Mouse (Mus musculus) forebrain, embryonic 16.5 days (tissue): ENCODE measurements around the gene Tmc4. TPM values are rescaled to one million over a fixed set of nuclear protein-coding genes. Genes with fewer than 3 reads are reported as not detected.
"Not testable (repeated sequence)": the region's sequence is repeated elsewhere in the genome, so short reads cannot be mapped to it uniquely, and the experiment has no call there.

Experiments used
- ATAC-seq: fragments of 200-750 bp; cut with Nextera tagmentation; 2 replicates; pipeline ENCODE4 v1.8.0; 2017; ENCODE audit warnings: mild to moderate bottlenecking, moderate library complexity
- H3K27ac ChIP-seq: fragments of 300-500 bp; sonication (generic); 2 replicates; pipeline ENCODE4 v1.5.1; 2014; ENCODE audit warnings: low read length, control low read depth
- H3K27me3 ChIP-seq: fragments of 300-500 bp; sonication (generic); replicated peaks from 2 replicates; pipeline ENCODE4 v1.6.1; 2014; ENCODE audit warnings: low read length; ENCODE audit not compliant: control insufficient read depth, insufficient read depth
- H3K36me3 ChIP-seq: fragments of 300-500 bp; sonication (generic); 2 replicates; pipeline ENCODE4 v1.6.1; 2014; ENCODE audit not compliant: control insufficient read depth, insufficient read depth
- H3K4me1 ChIP-seq: fragments of 300-500 bp; sonication (generic); replicated peaks from 2 replicates; pipeline ENCODE4 v1.6.1; 2014; ENCODE audit warnings: low read length; ENCODE audit not compliant: control insufficient read depth, insufficient read depth
- H3K4me2 ChIP-seq: fragments of 300-500 bp; sonication (generic); 2 replicates; pipeline ENCODE4 v1.6.1; 2014; ENCODE audit warnings: mild to moderate bottlenecking, low read length, control low read depth
- H3K4me3 ChIP-seq: fragments of 300-500 bp; sonication (generic); replicated peaks from 2 replicates; pipeline ENCODE4 v1.5.1; 2014; ENCODE audit warnings: mild to moderate bottlenecking, low read length, control low read depth
- H3K9ac ChIP-seq: fragments of 300-500 bp; sonication (generic); replicated peaks from 2 replicates; pipeline ENCODE4 v1.6.1; 2014; ENCODE audit warnings: low read depth, low read length, control low read depth
- H3K9me3 ChIP-seq: fragments of 300-500 bp; sonication (generic); 2 replicates; pipeline ENCODE4 v1.6.1; 2016; ENCODE audit warnings: low read length; ENCODE audit not compliant: control insufficient read depth
- WGBS: fragments of 180-500 bp; shearing (Covaris S2); extraction: QIAGEN DNeasy Blood & Tissue Kit; methylation state at CpG from one replicate; pipeline ENCODE4 v1.1.7; 2014; 5-methylcytosine and 5-hydroxymethylcytosine counted together
- polyA plus RNA-seq: library from polyadenylated mRNA; unstranded; fragments of >200 nt; fragmentation: Nextera tagmentation; extraction: Ambion mirVana; gene quantifications from 2 replicates; pipeline ENCODE4 v1.2.1, GENCODE M21; 2015

Tmc4 gene
- polyA plus RNA-seq: 2.5 and 3.3 TPM in 2 replicates

DNA sequence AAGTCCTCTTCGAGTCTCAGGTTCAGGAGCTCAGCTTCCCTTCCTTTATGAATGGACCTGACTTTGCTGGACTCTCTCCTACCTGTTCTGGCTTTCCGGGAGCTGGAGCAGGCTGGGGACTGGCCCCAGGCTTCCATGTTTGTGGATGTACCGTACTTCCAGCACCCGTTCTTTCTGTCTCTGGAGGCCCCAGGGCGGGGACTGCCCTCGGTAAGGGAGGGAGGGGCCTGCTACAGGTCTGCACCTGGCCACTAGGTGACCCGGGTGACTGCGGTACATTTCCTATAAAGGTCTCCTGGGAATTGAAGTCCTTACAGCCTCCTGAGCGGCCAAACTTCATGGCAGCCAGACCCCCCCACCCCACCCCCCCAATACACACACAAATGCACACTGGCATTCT lies at the start of gene Tmc4:
TSS of gene Tmc4 (minus strand) at position 212 of the 400 bp plus-strand sequence.
- Histone ChIP-seq H3K4me2 (no peak within 1 kb of the TSS), H3K27me3 (no peaks in the 10 kb centered on the region), H3K9ac (no peak within 1 kb of the TSS), H3K4me1 (no peaks in the 10 kb centered on the region), H3K4me3 (no peak within 1 kb of the TSS), H3K9me3 (no peaks in the 10 kb centered on the region), H3K27ac (no peak within 1 kb of the TSS), H3K36me3 (no peaks in the 10 kb centered on the region; the same call in 1 of the 2 replicates)
- WGBS: 54% methylated on average over 9 of the region's 9 CpGs
- no peak for ATAC-seq

GRCm38 (mm10) chr7:3725459-3725858 lies 48.1 kb upstream of the Tmc4 start:
- H3K9me3 ChIP-seq, H3K4me2 ChIP-seq, H3K4me3 ChIP-seq, ATAC-seq, H3K27me3 ChIP-seq, H3K27ac ChIP-seq, H3K4me1 ChIP-seq, H3K9ac ChIP-seq, H3K36me3 ChIP-seq: not testable (repeated sequence)

- not testable (repeated sequence) for H3K4me3 ChIP-seq, H3K9ac ChIP-seq, H3K36me3 ChIP-seq, H3K27ac ChIP-seq, H3K4me2 ChIP-seq, H3K27me3 ChIP-seq, H3K4me1 ChIP-seq, ATAC-seq, H3K9me3 ChIP-seq
- WGBS: no CpG with 5 or more reads among the region's 3 CpGs
These were observed 42.9 kb upstream of the Tmc4 start, which contains the start of gene Pirb for GRCm38 (mm10) chr7:3720268-3720667. TSS of gene Pirb (minus strand) at chr7:3720391.

GRCm38 (mm10) chr7:3715249-3715648 lies 37.9 kb upstream of the Tmc4 start:
- H3K27me3 ChIP-seq: no peaks in the 10 kb centered on the region
- 67% methylated on average over 1 of the region's 1 CpGs for WGBS
- no peaks in the 10 kb centered on the region for H3K9me3 ChIP-seq
- no peak overlapping the region for H3K27ac ChIP-seq
- no peak overlapping the region for H3K4me3 ChIP-seq
- ATAC-seq: no peak
- no peaks in the 10 kb centered on the region for H3K36me3 ChIP-seq
- no peaks in the 10 kb centered on the region for H3K4me1 ChIP-seq
- H3K4me2 ChIP-seq: no peak overlapping the region
- H3K9ac ChIP-seq: no peak overlapping the region

- Histone ChIP-seq H3K27ac (no peak overlapping the region), H3K27me3 (no peaks in the 10 kb centered on the region), H3K9me3 (no peaks in the 10 kb centered on the region), H3K4me3 (no peak overlapping the region), H3K9ac (no peak overlapping the region), H3K36me3 (peaks cover 2% of the 10 kb centered on the region; the same call in 1 of the 2 replicates), H3K4me2 (no peak overlapping the region), H3K4me1 (no peaks in the 10 kb centered on the region)
- 37% methylated on average over 5 of the region's 5 CpGs for WGBS
- no peak for ATAC-seq
These were observed 35.0 kb upstream of the Tmc4 start for GRCm38 (mm10) chr7:3712264-3712942.

GRCm38 (mm10) chr7:3709000-3709399 lies 31.6 kb upstream of the Tmc4 start:
- no peak overlapping the region for H3K4me3 ChIP-seq

GRCm38 (mm10) chr7:3708447-3708980 lies 31.2 kb upstream of the Tmc4 start:
- not testable (repeated sequence) for H3K27ac ChIP-seq, H3K9ac ChIP-seq, ATAC-seq, H3K4me2 ChIP-seq, H3K36me3 ChIP-seq, H3K27me3 ChIP-seq, H3K4me3 ChIP-seq, H3K9me3 ChIP-seq
- peaks cover 19% of the 10 kb centered on the region for H3K4me1 ChIP-seq
- WGBS: 46% methylated on average over 5 of the region's 5 CpGs

More at GRCm38 (mm10) chr7:3709000-3709399, 31.6 kb upstream of the Tmc4 start:
- no peak for ATAC-seq
- H3K9ac ChIP-seq: no peak overlapping the region
- no peaks in the 10 kb centered on the region for H3K27me3 ChIP-seq
- H3K36me3 ChIP-seq: peaks cover 6% of the 10 kb centered on the region; the same call in 1 of the 2 replicates
- H3K9me3 ChIP-seq: no peaks in the 10 kb centered on the region
- no peak overlapping the region for H3K4me2 ChIP-seq
- no peak overlapping the region for H3K27ac ChIP-seq
- peaks cover 19% of the 10 kb centered on the region for H3K4me1 ChIP-seq
- WGBS: 75% methylated on average over 1 of the region's 1 CpGs

GRCm38 (mm10) chr7:3707568-3708413 lies 30.4 kb upstream of the Tmc4 start:
- Histone ChIP-seq H3K4me3 (no peak overlapping the region), H3K27ac (no peak overlapping the region), H3K9me3 (no peaks in the 10 kb centered on the region), H3K4me2 (no peak overlapping the region), H3K9ac (no peak overlapping the region), H3K27me3 (no peaks in the 10 kb centered on the region), H3K4me1 (peaks cover 19% of the 10 kb centered on the region), H3K36me3 (peaks cover 6% of the 10 kb centered on the region; the same call in 1 of the 2 replicates)
- 28% methylated on average over 7 of the region's 7 CpGs for WGBS
- no peak for ATAC-seq

GRCm38 (mm10) chr7:3707027-3707426 lies 29.7 kb upstream of the Tmc4 start:
- WGBS: 61% methylated on average over 4 of the region's 4 CpGs
- H3K36me3 ChIP-seq: peaks cover 6% of the 10 kb centered on the region; the same call in 1 of the 2 replicates
- H3K9ac ChIP-seq: no peak overlapping the region
- H3K27ac ChIP-seq: no peak overlapping the region
- no peak overlapping the region; the same call in 1 of the 2 replicates for H3K4me2 ChIP-seq
- no peaks in the 10 kb centered on the region for H3K27me3 ChIP-seq
- no peaks in the 10 kb centered on the region for H3K9me3 ChIP-seq
- ATAC-seq: no peak
- no peak overlapping the region for H3K4me3 ChIP-seq
- H3K4me1 ChIP-seq: peaks cover 19% of the 10 kb centered on the region
